Mouse (Mus musculus) C2C12 (cell line): ENCODE results near the gene Gpm6b. TPM values are rescaled to one million over a fixed set of nuclear protein-coding genes. Genes with fewer than 3 reads are reported as not detected.

Source experiments
- H3K27me3 ChIP-seq: one replicate; pipeline ENCODE4 v1.6.1; 2011; ENCODE audit not compliant: control insufficient read depth, insufficient read depth, insufficient read length
- H3K36me3 ChIP-seq: one replicate; pipeline ENCODE4 v1.6.1; 2011; ENCODE audit not compliant: control insufficient read depth, insufficient read depth
- H3K4me3 ChIP-seq: one replicate; pipeline ENCODE4 v1.5.1; 2011; ENCODE audit warnings: mild to moderate bottlenecking, control low read depth; ENCODE audit not compliant: poor library complexity, insufficient read depth, severe bottlenecking
- H3K79me2 ChIP-seq: one replicate; pipeline ENCODE4 v1.6.1; 2011; ENCODE audit not compliant: control insufficient read depth, insufficient read depth
- H3K79me3 ChIP-seq: one replicate; pipeline ENCODE4 v1.6.1; 2011; ENCODE audit warnings: low read depth, control low read depth
- H3ac ChIP-seq: one replicate; pipeline ENCODE3; 2011; ENCODE audit warnings: low read depth; ENCODE audit not compliant: control insufficient read depth, insufficient read length
- CEBPB ChIP-seq: IDR thresholded peaks from one replicate; pipeline ENCODE4 v1.6.1; 2011; ENCODE audit warnings: low read depth, mild to moderate bottlenecking, control low read depth, moderate library complexity
- CTCF ChIP-seq: IDR thresholded peaks from one replicate; pipeline ENCODE4 v1.5.1; 2011; ENCODE audit not compliant: control insufficient read depth, insufficient read depth, insufficient read length
- FOSL1 ChIP-seq: IDR thresholded peaks from one replicate; pipeline ENCODE4 v1.8.0; 2011; ENCODE audit warnings: mild to moderate bottlenecking, low read length; ENCODE audit not compliant: poor library complexity, insufficient read depth, severe bottlenecking
- MAX ChIP-seq: IDR thresholded peaks from one replicate; pipeline ENCODE4 v1.6.1; 2011; ENCODE audit warnings: mild to moderate bottlenecking, control low read depth
- MYOD1 ChIP-seq: IDR thresholded peaks from one replicate; pipeline ENCODE4 v1.6.1; 2011; ENCODE audit warnings: low read depth; ENCODE audit not compliant: control insufficient read depth, insufficient read length
- MYOG ChIP-seq: IDR thresholded peaks from one replicate; pipeline ENCODE4 v1.6.1; 2011; ENCODE audit not compliant: control insufficient read depth, insufficient read length; ENCODE audit errors: extremely low read depth
- USF1 ChIP-seq: IDR thresholded peaks from one replicate; pipeline ENCODE4 v1.6.1; 2011; ENCODE audit warnings: low read depth, mild to moderate bottlenecking, control low read depth, moderate library complexity
- polyA plus RNA-seq: library from polyadenylated mRNA; unstranded; fragments of >200 nt; fragmentation: generic; extraction: Trizol; gene quantifications from one replicate; pipeline ENCODE4 v1.2.1, GENCODE M21; 2012; ENCODE audit warnings: missing spikeins

Gpm6b gene
- polyA plus RNA-seq, 1 experiment: 0.73 TPM

DNA sequence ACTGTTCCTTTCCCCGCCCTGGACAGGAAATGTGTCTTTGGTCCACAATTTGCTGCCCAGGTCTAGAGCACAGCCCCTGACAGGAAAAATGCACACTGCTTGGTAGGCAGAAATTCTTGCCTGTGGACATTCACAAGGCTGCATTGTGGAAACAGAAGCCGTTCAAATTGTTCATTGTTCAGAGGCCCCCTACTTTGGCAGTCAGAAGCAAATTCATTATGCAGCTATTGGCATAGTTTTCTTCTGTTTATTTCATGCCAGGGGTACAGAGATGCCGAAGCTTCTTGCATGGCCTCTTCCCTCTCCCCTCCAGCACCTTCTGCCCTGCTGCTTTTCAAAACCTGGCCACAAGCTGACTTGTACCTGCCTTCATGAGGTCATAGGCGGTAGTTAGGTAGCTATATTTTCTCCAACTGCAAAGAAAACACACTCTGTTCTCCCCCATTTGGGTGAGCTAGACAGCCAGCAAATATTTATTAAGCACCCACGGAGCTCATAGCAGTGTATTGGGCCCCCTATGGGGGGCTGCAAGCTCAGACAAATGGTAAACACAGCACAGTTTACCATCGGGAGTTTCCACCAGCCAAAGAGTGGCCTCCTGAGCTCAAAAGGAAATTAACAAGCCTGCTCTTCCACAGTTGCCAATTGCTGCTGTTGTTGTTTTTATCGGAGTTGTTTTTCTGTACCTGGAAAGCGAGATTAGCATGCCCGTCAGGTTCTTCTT, 48.2 kb downstream of the Gpm6b start:
- Histone ChIP-seq H3K27me3 (no peaks in the 10 kb centered on the region), H3K36me3 (no peaks in the 10 kb centered on the region), H3K4me3 (no peak overlapping the region), H3K79me2 (no peaks in the 10 kb centered on the region), H3ac (no peak overlapping the region), H3K79me3 (no peaks in the 10 kb centered on the region)
- TF ChIP-seq USF1 (no peak), MYOG (no peak), CEBPB (no peak), CTCF (no peak), MYOD1 (no peak), FOSL1 (no peak), MAX (no peak)

GRCm38 (mm10) chrX:166291266-166291665, 52.6 kb downstream of the Gpm6b start:
- no peak overlapping the region for H3K4me3 ChIP-seq
- H3K27me3 ChIP-seq: no peaks in the 10 kb centered on the region
- no peaks in the 10 kb centered on the region for H3K79me2 ChIP-seq
- no peak overlapping the region for H3ac ChIP-seq
- no peaks in the 10 kb centered on the region for H3K79me3 ChIP-seq
- no peaks in the 10 kb centered on the region for H3K36me3 ChIP-seq
- no peak for TF ChIP-seq CTCF
- no peak for TF ChIP-seq MYOG
- no peak for TF ChIP-seq MAX
- TF ChIP-seq CEBPB: no peak
- no peak for TF ChIP-seq MYOD1
- TF ChIP-seq USF1: no peak
- TF ChIP-seq FOSL1: no peak

DNA sequence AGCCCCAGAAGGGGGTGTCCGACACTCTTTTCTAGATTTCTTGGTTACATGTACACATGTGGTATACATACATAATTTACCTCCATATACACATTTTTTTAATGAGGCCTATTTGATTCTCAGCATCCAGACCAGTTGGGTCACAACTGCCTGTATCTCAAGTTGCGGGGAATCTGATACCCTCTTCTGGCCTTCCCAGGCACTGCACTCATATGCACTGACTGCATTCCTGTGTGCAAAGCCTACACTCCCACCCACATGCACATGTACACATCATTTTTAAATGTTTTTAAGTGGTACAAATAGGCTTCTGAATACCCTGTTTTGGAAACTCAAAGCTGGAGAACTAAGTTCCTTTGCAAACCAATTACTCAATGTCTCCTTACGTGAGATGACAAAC, 54.8 kb downstream of the Gpm6b start:
- TF ChIP-seq MAX (no peak), MYOD1 (no peak), CTCF (no peak), USF1 (no peak), CEBPB (no peak), FOSL1 (no peak), MYOG (no peak)
- H3K4me3 ChIP-seq: no peak overlapping the region
- H3K27me3 ChIP-seq: no peaks in the 10 kb centered on the region
- no peaks in the 10 kb centered on the region for H3K36me3 ChIP-seq
- H3ac ChIP-seq: no peak overlapping the region
- H3K79me2 ChIP-seq: no peaks in the 10 kb centered on the region
- no peaks in the 10 kb centered on the region for H3K79me3 ChIP-seq

- TF ChIP-seq MAX (no peak), CEBPB (no peak), FOSL1 (no peak), USF1 (no peak), MYOG (no peak), CTCF (no peak), MYOD1 (no peak)
- Histone ChIP-seq H3K36me3 (no peaks in the 10 kb centered on the region), H3K27me3 (no peaks in the 10 kb centered on the region), H3K79me2 (no peaks in the 10 kb centered on the region), H3K79me3 (no peaks in the 10 kb centered on the region), H3K4me3 (no peak overlapping the region), H3ac (no peak overlapping the region)
Observed at GRCm38 (mm10) chrX:166302791-166303190, 64.1 kb downstream of the Gpm6b start.

- Histone ChIP-seq H3K79me3 (no peaks in the 10 kb centered on the region), H3ac (no peak overlapping the region), H3K79me2 (no peaks in the 10 kb centered on the region), H3K36me3 (no peaks in the 10 kb centered on the region), H3K27me3 (no peaks in the 10 kb centered on the region), H3K4me3 (no peak overlapping the region)
- no peak for TF ChIP-seq CEBPB
- TF ChIP-seq MAX: no peak
- TF ChIP-seq MYOG: no peak
- no peak for TF ChIP-seq MYOD1
- TF ChIP-seq FOSL1: no peak
- no peak for TF ChIP-seq USF1
- TF ChIP-seq CTCF: no peak
Observed at GRCm38 (mm10) chrX:166304355-166304754, 65.6 kb downstream of the Gpm6b start.

DNA sequence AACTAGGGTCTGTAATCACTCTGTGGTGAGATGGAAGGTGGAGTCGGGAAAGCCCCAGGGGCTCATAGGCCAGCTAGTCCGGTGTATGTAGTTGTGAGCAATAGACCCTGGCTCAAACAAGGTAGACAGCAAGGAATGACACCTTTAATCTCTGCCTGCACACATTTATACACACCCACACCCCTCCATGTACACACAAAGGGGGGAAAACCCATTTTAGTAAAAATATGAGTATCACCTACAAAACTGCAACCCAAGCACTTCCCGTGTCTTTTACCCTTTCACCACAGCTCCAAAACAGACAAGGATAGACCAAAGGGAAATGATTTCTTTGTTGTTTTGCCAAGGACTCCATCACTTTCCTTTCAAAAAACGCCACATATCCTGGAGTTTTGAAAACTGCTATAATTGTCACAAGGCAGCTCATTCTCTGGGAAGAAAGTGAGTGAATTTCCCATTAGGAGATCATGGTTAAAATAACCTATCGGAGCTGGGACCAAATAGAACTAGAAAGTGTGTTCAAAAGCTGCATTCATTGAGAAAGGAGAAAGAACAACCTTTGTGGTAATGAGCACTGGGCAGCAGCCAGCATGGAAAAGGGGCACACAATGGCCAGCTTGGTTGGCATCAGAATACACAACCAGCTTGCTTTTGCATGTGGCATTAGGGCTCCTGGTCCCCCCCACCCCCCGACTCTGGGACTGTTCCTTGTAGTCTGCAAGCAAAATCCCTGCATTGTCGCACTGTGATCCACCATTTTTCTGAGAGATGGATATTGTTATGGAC, 68.9 kb downstream of the Gpm6b start:
- no peak overlapping the region for H3ac ChIP-seq
- TF ChIP-seq FOSL1: no peak
- TF ChIP-seq USF1: no peak
- no peak for TF ChIP-seq MAX
- TF ChIP-seq CEBPB: no peak
- TF ChIP-seq MYOD1: no peak
- H3K36me3 ChIP-seq: no peaks in the 10 kb centered on the region
- no peak overlapping the region for H3K4me3 ChIP-seq
- no peaks in the 10 kb centered on the region for H3K79me2 ChIP-seq
- H3K27me3 ChIP-seq: no peaks in the 10 kb centered on the region
- H3K79me3 ChIP-seq: no peaks in the 10 kb centered on the region
